Mouse (Mus musculus) heart, embryonic 10.5 days (tissue): ENCODE results near the gene Tnf. TPM values are rescaled to one million over a fixed set of nuclear protein-coding genes. Genes with fewer than 3 reads are reported as not detected.

Experiments used
- DNase-seq: peaks from one replicate; pipeline ENCODE4 v3.0.0-alpha.2; 2017; ENCODE audit warnings: low spot score
- H3K27ac ChIP-seq: fragments of 300-500 bp; sonication (generic); 2 replicates; pipeline ENCODE4 v1.5.1; 2016; ENCODE audit warnings: mild to moderate bottlenecking
- H3K27me3 ChIP-seq: fragments of 300-500 bp; sonication (generic); 2 replicates; pipeline ENCODE4 v1.6.1; 2016; ENCODE audit warnings: mild to moderate bottlenecking; ENCODE audit not compliant: poor library complexity, insufficient read depth, severe bottlenecking
- H3K36me3 ChIP-seq: fragments of 300-500 bp; sonication (generic); 2 replicates; pipeline ENCODE4 v1.6.1; 2016; ENCODE audit warnings: mild to moderate bottlenecking, moderate library complexity
- H3K4me1 ChIP-seq: fragments of 300-500 bp; sonication (generic); 2 replicates; pipeline ENCODE4 v1.6.1; 2016; ENCODE audit warnings: mild to moderate bottlenecking
- H3K4me3 ChIP-seq: fragments of 300-500 bp; sonication (generic); 2 replicates; pipeline ENCODE4 v1.5.1; 2016; ENCODE audit warnings: mild to moderate bottlenecking, moderate library complexity
- H3K9me3 ChIP-seq: fragments of 300-500 bp; sonication (generic); 2 replicates; pipeline ENCODE4 v1.6.1; 2016; ENCODE audit warnings: mild to moderate bottlenecking, moderate library complexity
- WGBS: fragments of 180-500 bp; shearing (Covaris S2); methylation state at CpG from one replicate; pipeline ENCODE4 v1.1.7; 2016; 5-methylcytosine and 5-hydroxymethylcytosine counted together
- polyA plus RNA-seq: library from polyadenylated mRNA; unstranded; fragments of >200 nt; fragmentation: Nextera tagmentation; extraction: Ambion mirVana; gene quantifications from 2 replicates; pipeline ENCODE4 v1.2.1, GENCODE M21; 2016

Gene Tnf
- polyA plus RNA-seq, 1 experiment from 2014 or later, result 0.15 TPM

DNA sequence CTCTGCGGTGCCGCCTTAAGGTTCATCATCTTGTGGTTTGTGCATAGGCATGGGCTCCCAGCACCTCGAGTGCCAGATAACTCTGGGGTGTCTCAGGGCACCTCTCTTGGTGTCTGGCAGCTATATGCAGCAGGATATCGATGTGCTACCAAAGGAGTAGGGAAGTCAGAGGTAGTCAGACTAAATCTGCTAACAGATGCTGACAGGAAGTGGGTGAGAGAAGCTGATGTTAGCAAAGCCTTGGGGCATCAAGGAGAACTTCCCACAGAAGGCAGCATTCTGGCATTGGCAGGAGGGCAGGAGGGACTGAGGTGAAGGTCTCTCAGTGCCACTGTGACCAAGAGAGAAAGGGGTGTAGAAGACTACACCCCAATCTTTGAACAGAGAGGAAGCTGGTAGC lies 11.7 kb downstream of the Tnf start:
- peaks cover 30% of the 10 kb centered on the region for H3K4me1 ChIP-seq
- H3K36me3 ChIP-seq, result no peaks in the 10 kb centered on the region
- H3K4me3 ChIP-seq, result no peak overlapping the region
- H3K27ac ChIP-seq, result no peak overlapping the region
- H3K9me3 ChIP-seq, result no peaks in the 10 kb centered on the region
- H3K27me3 ChIP-seq, result peaks cover 23% of the 10 kb centered on the region
- WGBS, result 56% methylated on average over 4 of the region's 4 CpGs
- DNase-seq, result no peak

DNA sequence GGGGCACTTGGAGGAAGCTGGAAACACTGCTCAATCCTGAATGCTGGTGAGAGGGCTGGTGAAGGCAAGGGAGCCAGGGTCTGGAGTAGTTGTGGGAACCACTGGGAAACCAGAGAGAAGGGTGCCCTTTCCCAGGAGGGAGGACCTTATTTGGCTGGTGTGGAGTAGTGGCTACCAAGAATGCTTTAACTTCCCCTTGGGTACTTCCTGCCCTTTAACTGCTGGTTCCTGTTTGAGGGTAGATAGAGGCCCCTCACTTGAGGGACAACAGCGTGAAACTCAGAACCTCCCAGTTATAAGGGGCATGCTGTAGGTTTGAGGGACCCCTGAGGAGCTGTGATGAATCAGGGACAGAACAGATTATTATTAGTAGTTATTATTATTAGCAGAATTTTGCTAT lies 12.6 kb downstream of the Tnf start:
- Histone ChIP-seq H3K4me3 (no peak overlapping the region), H3K4me1 (peaks cover 22% of the 10 kb centered on the region), H3K9me3 (no peaks in the 10 kb centered on the region), H3K27me3 (peaks cover 14% of the 10 kb centered on the region), H3K27ac (0 out of 2 replicates have a peak overlapping the region, but pooled peaks have one; percentile 42), H3K36me3 (no peaks in the 10 kb centered on the region)
- WGBS, result 43% methylated on average over 1 of the region's 1 CpGs
- no peak for DNase-seq

GRCm38 (mm10) chr17:35187959-35188610 lies 13.7 kb downstream of the Tnf start, which contains the start of gene Lst1:
Lst1 (minus strand) TSS chr17:35188439.
- 76% methylated on average over 7 of the region's 7 CpGs for WGBS
- Histone ChIP-seq H3K27me3 (peaks cover 4% of the 10 kb centered on the region; the same call in 1 of the 2 replicates), H3K27ac (0 out of 2 replicates have a peak within 1 kb of the TSS, but pooled peaks have one; percentile 42), H3K4me3 (no peak within 1 kb of the TSS), H3K9me3 (no peaks in the 10 kb centered on the region), H3K36me3 (no peaks in the 10 kb centered on the region), H3K4me1 (peaks cover 17% of the 10 kb centered on the region)
- DNase-seq, result no peak

DNA sequence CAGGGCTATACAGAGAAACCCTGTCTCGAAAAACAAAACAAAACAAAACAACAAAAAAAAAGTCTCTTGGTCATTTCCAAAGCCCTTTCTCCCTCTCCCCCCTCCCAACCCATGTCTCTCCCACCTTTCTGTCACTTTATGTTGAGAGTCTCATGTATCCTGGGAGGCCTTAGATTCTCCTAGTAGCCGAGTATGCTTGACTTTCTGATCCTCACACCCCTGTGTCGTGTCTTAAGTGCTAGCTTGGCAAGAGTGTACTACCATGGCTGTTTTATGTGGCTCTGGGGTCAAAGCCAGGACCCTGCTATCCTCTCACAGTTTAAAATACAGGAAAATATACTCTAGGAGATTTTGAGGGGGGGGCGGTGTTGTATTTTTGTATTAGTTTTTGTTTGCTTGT lies 14.5 kb downstream of the Tnf start:
- Histone ChIP-seq H3K36me3 (no peaks in the 10 kb centered on the region), H3K27me3 (no peaks in the 10 kb centered on the region), H3K9me3 (no peaks in the 10 kb centered on the region), H3K27ac (no peak overlapping the region), H3K4me3 (no peak overlapping the region), H3K4me1 (peaks cover 17% of the 10 kb centered on the region)
- WGBS, result 73% methylated on average over 4 of the region's 4 CpGs
- DNase-seq, result no peak

- 0% methylated on average over 4 of the region's 4 CpGs for WGBS
- Histone ChIP-seq H3K4me3 (peak overlapping the region; percentile 66), H3K9me3 (no peaks in the 10 kb centered on the region), H3K27me3 (no peaks in the 10 kb centered on the region), H3K27ac (peak overlapping the region; percentile 83), H3K36me3 (no peaks in the 10 kb centered on the region), H3K4me1 (peaks cover 17% of the 10 kb centered on the region)
- DNase-seq, result no peak
Observed at GRCm38 (mm10) chr17:35186681-35187080, 15.1 kb downstream of the Tnf start.

DNA sequence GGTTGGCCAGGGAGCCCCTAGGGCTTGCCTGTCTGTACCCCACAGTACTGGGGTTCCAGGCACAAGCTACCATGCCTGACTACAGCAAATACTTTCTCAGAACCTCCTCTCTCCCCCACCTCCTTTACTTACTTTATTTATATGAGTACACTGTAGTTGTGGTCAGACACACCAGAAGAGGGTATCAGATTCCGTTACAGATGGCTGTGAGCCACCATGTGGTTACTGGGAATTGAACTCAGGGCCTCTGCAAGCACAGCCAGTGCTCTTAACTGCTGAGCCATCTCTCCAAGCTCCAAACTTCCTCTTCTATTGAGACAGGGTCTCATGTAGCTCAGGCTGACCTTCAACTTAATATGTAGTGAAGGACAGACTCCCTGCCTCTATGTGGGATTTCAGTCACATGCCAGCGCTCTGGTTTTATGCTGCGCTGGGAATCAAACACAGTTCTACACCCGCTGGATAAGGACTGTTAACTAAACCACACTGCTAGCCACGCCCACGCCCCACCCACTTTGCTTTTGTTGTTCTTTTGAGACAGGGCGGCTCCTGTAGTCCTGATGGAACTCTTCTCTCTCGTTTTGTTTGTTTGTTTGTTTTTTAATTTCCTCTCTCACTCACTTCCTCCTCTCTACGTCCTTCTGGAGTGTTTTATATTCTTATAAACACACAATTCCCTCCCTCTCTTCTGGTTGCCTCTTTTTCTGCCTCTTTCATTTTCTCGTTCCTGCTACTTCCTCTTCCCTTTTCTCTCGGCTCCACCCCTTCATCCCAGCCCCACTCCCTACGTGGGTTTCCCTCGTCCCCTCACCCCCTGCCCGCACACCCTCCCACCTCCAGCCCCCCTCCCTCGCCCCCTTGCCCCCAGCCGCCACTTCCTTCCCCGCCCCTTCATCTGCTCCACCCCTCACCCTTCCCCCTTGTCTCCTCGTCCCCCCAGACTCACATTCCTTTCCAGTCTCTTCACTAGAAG lies 15.9 kb downstream of the Tnf start:
- WGBS, result 3% methylated on average over 18 of the region's 18 CpGs
- no peaks in the 10 kb centered on the region for H3K27me3 ChIP-seq
- peaks cover 17% of the 10 kb centered on the region for H3K4me1 ChIP-seq
- H3K4me3 ChIP-seq, result peak overlapping the region; percentile 66
- peak overlapping the region; percentile 83 for H3K27ac ChIP-seq
- H3K9me3 ChIP-seq, result no peaks in the 10 kb centered on the region
- DNase-seq, result peak; percentile 86
- no peaks in the 10 kb centered on the region for H3K36me3 ChIP-seq

GRCm38 (mm10) chr17:35180093-35180492 lies 21.7 kb downstream of the Tnf start:
- no peaks in the 10 kb centered on the region for H3K36me3 ChIP-seq
- H3K4me1 ChIP-seq, result 0 out of 2 replicates have a peak, but pooled peaks cover 2% of the 10 kb centered on the region
- no peak overlapping the region for H3K4me3 ChIP-seq
- H3K27me3 ChIP-seq, result no peaks in the 10 kb centered on the region
- no peak for DNase-seq
- 79% methylated on average over 5 of the region's 5 CpGs for WGBS
- H3K9me3 ChIP-seq, result no peaks in the 10 kb centered on the region
- no peak overlapping the region for H3K27ac ChIP-seq

- no peaks in the 10 kb centered on the region for H3K36me3 ChIP-seq
- DNase-seq, result peak; percentile 89
- no peaks in the 10 kb centered on the region for H3K9me3 ChIP-seq
- H3K4me3 ChIP-seq, result no peak overlapping the region
- 0 out of 2 replicates have a peak, but pooled peaks cover 2% of the 10 kb centered on the region for H3K4me1 ChIP-seq
- H3K27me3 ChIP-seq, result no peaks in the 10 kb centered on the region
- 10% methylated on average over 5 of the region's 5 CpGs for WGBS
- H3K27ac ChIP-seq, result no peak overlapping the region
Observed at GRCm38 (mm10) chr17:35178528-35178927, 23.3 kb downstream of the Tnf start.

GRCm38 (mm10) chr17:35175968-35176367 lies 25.8 kb downstream of the Tnf start, which contains the start of gene Aif1:
Aif1 (minus strand) TSS chr17:35176068.
- no peaks in the 10 kb centered on the region for H3K36me3 ChIP-seq
- no peak for DNase-seq
- no peak within 1 kb of the TSS for H3K4me3 ChIP-seq
- H3K4me1 ChIP-seq, result 0 out of 2 replicates have a peak, but pooled peaks cover 2% of the 10 kb centered on the region
- no peaks in the 10 kb centered on the region for H3K9me3 ChIP-seq
- H3K27ac ChIP-seq, result no peak within 1 kb of the TSS
- 55% methylated on average over 2 of the region's 2 CpGs for WGBS
- H3K27me3 ChIP-seq, result peaks cover 15% of the 10 kb centered on the region; the same call in 1 of the 2 replicates

DNA sequence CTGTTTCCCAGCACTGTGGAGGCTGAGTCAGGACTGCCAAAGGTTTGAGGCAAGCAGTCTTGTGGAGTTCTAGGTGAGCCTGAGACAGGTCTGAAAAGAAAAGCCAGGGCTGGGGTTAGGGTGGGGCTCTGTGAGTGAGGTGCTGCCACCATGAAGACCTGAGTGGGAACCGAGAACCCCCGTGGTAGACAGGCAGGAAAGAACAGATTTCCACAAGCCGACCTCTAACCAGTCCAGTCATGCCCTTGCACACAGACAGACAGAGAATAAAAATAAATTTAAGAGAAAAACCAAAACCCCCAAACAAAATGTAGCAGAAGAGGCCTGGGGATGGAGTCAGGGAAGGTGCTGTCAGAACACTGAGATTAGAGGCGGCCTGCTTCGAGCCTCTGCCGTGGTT lies 26.4 kb downstream of the Tnf start:
- Histone ChIP-seq H3K4me1 (0 out of 2 replicates have a peak, but pooled peaks cover 2% of the 10 kb centered on the region), H3K27ac (no peak overlapping the region), H3K27me3 (peaks cover 15% of the 10 kb centered on the region; the same call in 1 of the 2 replicates), H3K9me3 (no peaks in the 10 kb centered on the region), H3K36me3 (no peaks in the 10 kb centered on the region), H3K4me3 (no peak overlapping the region)
- no peak for DNase-seq
- WGBS, result 79% methylated on average over 6 of the region's 6 CpGs

GRCm38 (mm10) chr17:35174201-35174977 lies 27.4 kb downstream of the Tnf start:
- 70% methylated on average over 8 of the region's 8 CpGs for WGBS
- no peaks in the 10 kb centered on the region for H3K36me3 ChIP-seq
- no peak for DNase-seq

DNA sequence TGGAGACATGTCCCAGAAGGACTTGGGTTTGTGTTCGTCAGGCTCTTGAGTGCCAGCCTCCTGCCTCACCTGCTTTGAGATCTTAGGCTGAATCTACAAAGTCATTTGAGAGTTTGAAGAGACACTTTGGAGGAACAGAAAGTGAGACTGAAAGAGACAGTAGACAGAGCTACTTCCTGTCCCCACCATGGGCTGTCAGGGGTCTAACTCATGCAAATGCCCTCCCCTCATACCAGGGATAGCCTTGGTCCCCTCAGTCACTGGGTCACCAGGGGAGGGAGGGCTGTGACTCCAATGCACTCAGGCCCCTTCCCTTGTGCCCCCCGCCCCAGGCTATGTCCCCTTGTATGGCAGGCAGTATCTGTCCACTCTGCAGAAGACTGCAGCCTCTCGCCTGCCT lies 28.5 kb downstream of the Tnf start:
- Histone ChIP-seq H3K4me1 (no peaks in the 10 kb centered on the region), H3K27ac (no peak overlapping the region), H3K36me3 (no peaks in the 10 kb centered on the region), H3K27me3 (peaks cover 15% of the 10 kb centered on the region; the same call in 1 of the 2 replicates), H3K9me3 (no peaks in the 10 kb centered on the region), H3K4me3 (no peak overlapping the region)
- WGBS, result 68% methylated on average over 3 of the region's 3 CpGs
- no peak for DNase-seq

More at GRCm38 (mm10) chr17:35174201-35174977, 27.4 kb downstream of the Tnf start:
- peaks cover 15% of the 10 kb centered on the region; the same call in 1 of the 2 replicates for H3K27me3 ChIP-seq
- H3K4me1 ChIP-seq, result 0 out of 2 replicates have a peak, but pooled peaks cover 2% of the 10 kb centered on the region
- H3K27ac ChIP-seq, result no peak overlapping the region
- H3K4me3 ChIP-seq, result no peak overlapping the region
- no peaks in the 10 kb centered on the region for H3K9me3 ChIP-seq
